Mouse (Mus musculus) midbrain, postnatal 0 days (tissue): ENCODE results near the gene Ncaph. TPM values are rescaled to one million over a fixed set of nuclear protein-coding genes. Genes with fewer than 3 reads are reported as not detected.
A peak's percentile ranks its signal among the peaks of the same experiment; 100 is the strongest.
"Not testable (repeated sequence)": the region's sequence is repeated elsewhere in the genome, so short reads cannot be mapped to it uniquely, and the experiment has no call there.

Experiments
- ATAC-seq: fragments of 200-750 bp; cut with Nextera tagmentation; 2 replicates; pipeline ENCODE4 v1.8.0; 2017; ENCODE audit warnings: moderate number of reproducible peaks, mild to moderate bottlenecking, moderate TSS enrichment, moderate library complexity; ENCODE audit not compliant: low FRiP score
- DNase-seq: peaks from one replicate; pipeline ENCODE4 v3.0.0-alpha.2; 2015; ENCODE audit warnings: low spot score
- H3K27ac ChIP-seq: fragments of 300-500 bp; sonication (generic); 2 replicates; pipeline ENCODE4 v1.5.1; 2014; ENCODE audit warnings: low read depth, mild to moderate bottlenecking, low read length, mixed read lengths
- H3K27me3 ChIP-seq: fragments of 300-500 bp; sonication (generic); 2 replicates; pipeline ENCODE4 v1.6.1; 2014; ENCODE audit warnings: low read length, control low read depth, mixed read lengths; ENCODE audit not compliant: insufficient read depth
- H3K36me3 ChIP-seq: fragments of 300-500 bp; sonication (generic); 2 replicates; pipeline ENCODE4 v1.6.1; 2014; ENCODE audit warnings: low read length, control low read depth, mixed read lengths; ENCODE audit not compliant: insufficient read depth
- H3K4me1 ChIP-seq: fragments of 300-500 bp; sonication (generic); 2 replicates; pipeline ENCODE4 v1.6.1; 2014; ENCODE audit warnings: mild to moderate bottlenecking, control low read depth, antibody characterized with exemption, low read length, mixed read lengths; ENCODE audit not compliant: insufficient read depth
- H3K4me2 ChIP-seq: fragments of 300-500 bp; sonication (generic); 2 replicates; pipeline ENCODE4 v1.6.1; 2014; ENCODE audit warnings: low read depth, mild to moderate bottlenecking, low read length, mixed read lengths; ENCODE audit not compliant: poor library complexity, severe bottlenecking
- H3K4me3 ChIP-seq: fragments of 300-500 bp; sonication (generic); 2 replicates; pipeline ENCODE4 v1.5.1; 2014; ENCODE audit warnings: low read depth, mild to moderate bottlenecking, low read length, moderate library complexity
- H3K9ac ChIP-seq: fragments of 300-500 bp; sonication (generic); replicated peaks from 2 replicates; pipeline ENCODE4 v1.6.1; 2014; ENCODE audit warnings: mild to moderate bottlenecking, low read length, moderate library complexity, mixed read lengths; ENCODE audit not compliant: poor library complexity, severe bottlenecking
- H3K9me3 ChIP-seq: fragments of 300-500 bp; sonication (generic); 2 replicates; pipeline ENCODE4 v1.6.1; 2016; ENCODE audit warnings: low read length, control low read depth
- CTCF ChIP-seq: IDR thresholded peaks from 2 replicates; pipeline ENCODE4 v1.5.1; 2016; ENCODE audit warnings: antibody characterized with exemption, mild to moderate bottlenecking
- WGBS: fragments of 180-500 bp; shearing (Covaris S2); extraction: QIAGEN DNeasy Blood & Tissue Kit; methylation state at CpG from one replicate; pipeline ENCODE4 v1.1.7; 2014; 5-methylcytosine and 5-hydroxymethylcytosine counted together
- polyA plus RNA-seq: library from polyadenylated mRNA; unstranded; fragments of >200 nt; fragmentation: Nextera tagmentation; extraction: Ambion mirVana; gene quantifications from 2 replicates; pipeline ENCODE4 v1.2.1, GENCODE M21; 2015
- total RNA-seq: library from RNA; depleted of rRNA; stranded (reverse); fragments of >200 nt; gene quantifications from 2 replicates; pipeline ENCODE4 v1.2.3, GENCODE M21; 2014

The Ncaph gene
- total and polyA plus RNA-seq, 2 experiments from 2014 or later, result 6.3 to 6.6 TPM

DNA sequence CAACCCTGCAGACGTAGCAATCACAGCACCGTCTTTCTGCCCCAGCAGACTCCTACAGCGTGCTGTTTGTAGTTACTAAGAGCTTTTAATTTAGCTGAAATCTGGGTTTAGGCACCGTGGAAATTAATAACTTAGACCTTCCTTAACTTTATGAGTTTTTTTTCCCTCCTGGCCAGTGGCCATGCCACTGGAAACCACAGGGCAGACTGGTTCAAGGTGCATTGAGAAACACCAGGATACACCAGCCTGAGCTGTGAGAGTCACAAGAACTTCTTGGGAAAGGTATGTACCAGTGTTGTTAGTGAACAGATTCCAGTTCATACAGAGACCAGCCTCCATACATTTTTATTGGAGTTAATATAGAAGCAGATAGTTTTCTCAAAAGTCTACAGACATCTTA is 4.7 kb upstream of the Ncaph start:
- ATAC-seq (no peak), DNase-seq (no peak)
- Histone ChIP-seq H3K27me3 (no peaks in the 10 kb centered on the region), H3K27ac (no peak overlapping the region), H3K9me3 (no peaks in the 10 kb centered on the region), H3K4me3 (no peak overlapping the region), H3K4me1 (no peaks in the 10 kb centered on the region), H3K36me3 (no peaks in the 10 kb centered on the region), H3K9ac (no peak overlapping the region), H3K4me2 (no peak overlapping the region)
- 92% methylated on average over 4 of the region's 4 CpGs for WGBS
- no peak for TF ChIP-seq CTCF

DNA sequence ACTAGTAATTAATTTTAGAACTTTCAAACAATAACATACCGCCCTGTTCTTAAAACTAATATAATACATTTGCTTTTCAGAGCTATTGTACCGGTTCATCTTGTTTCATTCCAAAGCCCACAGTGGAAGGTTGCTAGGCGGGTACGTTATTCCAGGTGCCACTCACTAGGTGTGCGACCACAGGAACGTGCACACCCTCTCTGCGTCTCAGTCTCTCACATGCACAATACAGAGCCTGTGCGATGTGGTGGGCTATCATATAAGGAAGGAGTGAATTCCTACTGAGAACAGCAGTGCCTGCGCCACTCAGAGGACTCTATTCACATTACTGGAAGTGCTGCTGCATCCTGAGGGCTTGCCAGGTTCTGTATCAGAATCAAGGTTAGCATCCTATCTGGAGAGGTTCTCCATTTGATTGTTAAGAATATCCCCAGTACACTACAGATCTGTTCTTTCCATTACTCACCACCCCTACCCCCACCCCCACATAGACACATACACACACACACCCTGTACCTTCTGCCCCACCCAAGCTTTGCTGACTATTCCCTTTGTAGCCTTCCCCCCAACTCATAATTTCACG is 4.2 kb upstream of the Ncaph start:
- Histone ChIP-seq H3K27ac (no peak overlapping the region), H3K27me3 (no peaks in the 10 kb centered on the region), H3K9me3 (no peaks in the 10 kb centered on the region), H3K4me3 (no peak overlapping the region), H3K9ac (no peak overlapping the region), H3K4me1 (no peaks in the 10 kb centered on the region), H3K36me3 (no peaks in the 10 kb centered on the region), H3K4me2 (no peak overlapping the region)
- no peak for ATAC-seq
- no peak for TF ChIP-seq CTCF
- DNase-seq, result no peak
- WGBS, result 87% methylated on average over 10 of the region's 10 CpGs

DNA sequence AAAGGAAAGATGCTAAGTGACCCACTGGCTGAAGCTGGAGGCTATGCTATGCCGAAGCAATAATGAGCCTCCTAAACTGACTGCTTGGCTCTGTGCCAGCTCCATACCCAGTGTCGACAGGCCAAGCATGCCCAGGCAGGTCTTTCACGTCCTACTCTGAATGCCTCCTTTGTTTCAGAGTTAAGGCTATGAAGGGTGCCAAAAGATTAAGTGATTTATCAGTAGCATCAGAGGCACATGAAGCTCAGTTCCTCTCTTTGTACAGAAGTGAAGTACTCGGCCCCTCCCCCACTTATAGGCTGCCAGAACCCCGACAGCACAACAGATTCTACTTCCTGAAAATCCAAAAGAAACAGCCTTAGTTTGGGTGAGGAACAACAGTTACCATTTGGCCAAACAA is 3.2 kb upstream of the Ncaph start:
- ATAC-seq (no peak), DNase-seq (peak; percentile 42)
- 7% methylated on average over 5 of the region's 5 CpGs for WGBS
- no peak overlapping the region for H3K9ac ChIP-seq
- TF ChIP-seq CTCF, result no peak
- H3K4me3 ChIP-seq, result no peak overlapping the region
- no peak overlapping the region for H3K27ac ChIP-seq
- H3K4me2 ChIP-seq, result no peak overlapping the region
- no peaks in the 10 kb centered on the region for H3K9me3 ChIP-seq
- no peaks in the 10 kb centered on the region for H3K27me3 ChIP-seq
- no peaks in the 10 kb centered on the region for H3K4me1 ChIP-seq
- H3K36me3 ChIP-seq, result no peaks in the 10 kb centered on the region

DNA sequence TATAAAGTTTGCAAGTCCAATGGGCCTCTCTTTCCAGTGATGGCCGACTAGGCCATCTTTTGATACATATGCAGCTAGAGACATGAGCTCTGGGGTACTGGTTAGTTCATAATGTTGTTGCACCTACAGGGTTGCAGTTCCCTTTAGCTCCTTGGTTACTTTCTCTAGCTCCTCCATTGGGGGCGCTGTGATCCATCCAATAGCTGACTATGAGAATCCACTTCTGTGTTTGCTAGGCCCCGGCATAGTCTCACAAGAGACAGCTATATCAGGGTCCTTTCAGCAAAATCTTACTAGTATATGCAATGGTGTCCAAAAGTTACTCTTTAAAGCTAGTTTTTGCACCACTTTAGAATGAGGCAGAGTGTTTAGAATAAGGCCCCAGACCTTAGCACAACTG is 1.5 kb upstream of the Ncaph start:
- H3K36me3 ChIP-seq, H3K9me3 ChIP-seq, H3K4me3 ChIP-seq, DNase-seq, H3K4me1 ChIP-seq, H3K9ac ChIP-seq, H3K27me3 ChIP-seq, H3K4me2 ChIP-seq, H3K27ac ChIP-seq, ATAC-seq: not testable (repeated sequence)
- peak; percentile 34 for TF ChIP-seq CTCF
- 34% methylated on average over 2 of the region's 3 CpGs for WGBS

DNA sequence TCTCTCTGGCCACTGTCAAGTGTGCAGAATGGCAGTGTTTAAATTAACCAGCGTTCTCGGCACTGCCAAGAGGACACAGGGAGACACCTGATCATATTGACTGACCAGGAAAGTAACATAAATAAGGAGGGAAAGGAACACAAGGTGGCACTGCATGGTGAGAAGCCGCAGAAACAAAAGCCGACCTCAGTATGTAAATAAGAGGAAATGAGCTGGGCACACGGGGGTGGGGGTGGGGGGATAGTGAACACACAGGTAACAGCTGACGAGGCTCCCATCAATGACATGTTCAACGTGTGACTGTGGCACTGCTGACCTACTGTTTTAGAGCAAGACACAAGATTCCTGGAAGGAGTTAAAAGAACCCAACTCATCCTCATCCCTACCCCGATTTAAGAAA is 2.4 kb downstream of the Ncaph start:
- H3K9ac ChIP-seq, result no peak overlapping the region
- no peaks in the 10 kb centered on the region for H3K27me3 ChIP-seq
- 85% methylated on average over 8 of the region's 8 CpGs for WGBS
- no peaks in the 10 kb centered on the region for H3K9me3 ChIP-seq
- no peaks in the 10 kb centered on the region for H3K36me3 ChIP-seq
- no peak overlapping the region for H3K4me2 ChIP-seq
- H3K4me1 ChIP-seq, result no peaks in the 10 kb centered on the region
- no peak for DNase-seq
- no peak overlapping the region for H3K4me3 ChIP-seq
- no peak for TF ChIP-seq CTCF
- ATAC-seq, result no peak
- no peak overlapping the region for H3K27ac ChIP-seq

DNA sequence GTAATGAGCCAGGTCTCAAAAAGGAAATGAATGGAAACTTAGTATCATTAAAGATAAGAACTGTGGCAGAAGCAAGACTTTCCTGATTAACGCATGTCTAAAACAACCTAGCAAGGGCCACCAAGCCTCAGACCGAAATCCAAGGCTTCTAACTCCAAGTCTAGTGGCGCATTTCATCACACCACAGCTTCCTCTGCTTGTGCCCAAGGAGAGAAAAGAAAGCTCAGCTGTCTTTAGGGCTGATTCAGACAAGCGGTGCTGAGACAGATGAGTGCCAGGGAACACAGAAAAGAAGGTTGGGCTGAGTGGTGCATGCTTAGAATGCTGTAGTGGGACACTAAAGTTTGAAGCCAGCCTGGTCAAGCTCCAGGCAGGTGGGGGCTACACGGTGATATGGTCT is 4.8 kb downstream of the Ncaph start:
- no peak overlapping the region for H3K4me3 ChIP-seq
- H3K27ac ChIP-seq, result no peak overlapping the region
- no peaks in the 10 kb centered on the region for H3K27me3 ChIP-seq
- no peaks in the 10 kb centered on the region for H3K9me3 ChIP-seq
- 81% methylated on average over 5 of the region's 5 CpGs for whole genome bisulfite sequencing
- no peaks in the 10 kb centered on the region for H3K4me1 ChIP-seq
- no peak overlapping the region for H3K4me2 ChIP-seq
- DNase-seq (no peak), ATAC-seq (no peak)
- H3K36me3 ChIP-seq, result no peaks in the 10 kb centered on the region
- H3K9ac ChIP-seq, result no peak overlapping the region
- no peak for TF ChIP-seq CTCF
